Mouse (Mus musculus) lung, adult 18-20 months (tissue): ENCODE data around the gene Ptpdc1.

Experiments used
- DNase-seq, 2 experiments: peaks; one replicate each; pipeline ENCODE4 v3.0.0; 2022; ENCODE audit warnings: mixed read lengths in 2 of 2

The Ptpdc1 gene

GRCm38 (mm10) chr13:48545476-48546281, 79.8 kb downstream of the Ptpdc1 start:
- peak; percentile 98 to 99 for DNase-seq

DNA sequence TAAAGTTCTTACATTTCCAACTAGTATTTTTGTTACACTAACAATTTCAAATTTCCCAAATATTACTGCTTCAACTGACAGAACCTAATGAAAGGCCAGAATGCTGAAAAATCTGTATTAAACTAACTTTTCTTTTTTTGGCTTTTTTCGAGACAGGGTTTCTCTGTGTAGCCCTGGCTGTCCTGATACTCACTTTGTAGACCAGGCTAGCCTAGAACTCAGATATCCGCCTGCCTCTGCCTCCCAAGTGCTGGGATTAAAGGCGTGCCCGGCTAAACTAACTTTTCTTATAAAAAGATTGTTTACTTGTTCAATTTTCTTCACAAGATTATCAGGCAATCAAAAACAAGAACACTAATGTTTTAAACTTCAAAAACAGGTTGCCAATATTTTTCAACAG, 80.6 kb downstream of the Ptpdc1 start:
- DNase-seq = no peak

GRCm38 (mm10) chr13:48544391-48544790, 81.1 kb downstream of the Ptpdc1 start:
- DNase-seq = no peak

DNA sequence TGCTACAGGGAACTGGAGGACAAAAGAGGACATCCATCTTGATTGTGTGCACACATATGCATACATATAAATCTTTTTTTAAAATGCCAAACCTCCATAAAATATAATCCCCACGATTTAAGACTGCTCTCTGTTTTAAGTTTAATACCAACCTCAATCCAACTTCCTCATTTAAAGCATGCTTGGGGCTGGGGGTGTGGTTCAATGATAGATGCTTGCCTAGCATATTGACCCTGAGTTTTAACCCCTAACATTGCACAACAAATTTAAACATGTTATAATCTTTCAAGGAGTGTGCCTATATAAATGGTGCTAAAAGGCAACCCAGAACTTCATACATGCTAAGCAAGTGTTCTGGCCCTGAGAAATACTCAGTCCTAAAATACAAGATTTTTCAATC, 85.0 kb downstream of the Ptpdc1 start:
- DNase-seq = no peak

DNA sequence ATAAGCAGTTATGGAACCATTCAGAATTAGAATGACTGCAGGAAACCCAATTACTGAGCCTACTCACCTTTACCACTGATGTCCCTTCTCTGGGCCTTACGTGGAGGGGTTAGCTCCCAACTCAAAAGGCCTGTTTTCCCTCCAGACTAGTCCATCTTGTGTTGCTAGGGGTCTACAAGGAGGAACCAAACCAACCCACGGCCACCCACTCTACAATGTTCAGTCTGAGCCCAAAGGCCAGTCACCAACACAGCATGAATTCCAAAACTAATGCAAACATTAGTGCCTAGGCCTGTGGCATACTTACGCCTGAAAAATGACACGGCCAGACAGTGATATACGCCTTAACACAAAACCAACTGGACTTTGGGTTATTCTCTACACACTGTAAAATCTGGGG, 92.0 kb downstream of the Ptpdc1 start:
- no peak for DNase-seq

DNA sequence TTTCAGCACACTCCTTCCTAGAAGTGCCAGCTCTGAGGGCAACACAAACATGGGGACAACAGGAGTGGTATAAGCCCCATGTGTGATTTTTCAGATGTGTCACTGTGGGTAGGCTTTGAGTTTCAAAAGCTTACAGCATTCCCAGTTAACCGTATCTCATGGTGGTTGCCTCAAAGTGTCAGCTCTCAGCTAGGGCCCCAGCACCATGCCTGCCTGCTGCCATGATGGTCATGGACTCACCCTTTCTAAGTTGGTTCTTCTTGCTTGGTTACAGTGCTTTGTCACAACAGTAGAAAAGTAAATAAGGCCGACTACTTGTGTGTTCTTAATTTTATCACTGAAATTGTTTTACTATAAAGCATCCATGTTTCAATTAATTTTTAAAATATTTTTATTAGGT, 94.0 kb downstream of the Ptpdc1 start:
- DNase-seq = no peak

DNA sequence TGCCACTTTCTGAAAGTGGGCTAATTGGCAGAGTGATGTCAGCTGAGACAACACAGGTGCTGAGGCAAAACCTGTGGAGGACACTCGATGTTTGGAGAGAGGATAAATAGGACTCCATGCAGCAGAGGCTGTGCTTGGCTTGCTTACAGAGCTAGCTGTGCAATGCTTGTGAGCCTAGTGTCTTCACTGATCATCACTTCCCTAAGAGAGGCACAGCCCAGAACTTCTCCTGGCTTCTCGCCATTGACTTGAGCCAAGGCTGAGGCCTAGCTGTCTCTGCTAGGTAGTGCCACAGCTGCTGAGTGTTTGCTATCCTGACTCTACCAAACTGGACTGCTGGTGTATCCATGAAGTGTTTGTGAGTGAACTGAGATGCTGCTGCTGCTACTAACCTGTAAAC, 94.8 kb downstream of the Ptpdc1 start:
- peak; percentile 49 to 52 for DNase-seq

DNA sequence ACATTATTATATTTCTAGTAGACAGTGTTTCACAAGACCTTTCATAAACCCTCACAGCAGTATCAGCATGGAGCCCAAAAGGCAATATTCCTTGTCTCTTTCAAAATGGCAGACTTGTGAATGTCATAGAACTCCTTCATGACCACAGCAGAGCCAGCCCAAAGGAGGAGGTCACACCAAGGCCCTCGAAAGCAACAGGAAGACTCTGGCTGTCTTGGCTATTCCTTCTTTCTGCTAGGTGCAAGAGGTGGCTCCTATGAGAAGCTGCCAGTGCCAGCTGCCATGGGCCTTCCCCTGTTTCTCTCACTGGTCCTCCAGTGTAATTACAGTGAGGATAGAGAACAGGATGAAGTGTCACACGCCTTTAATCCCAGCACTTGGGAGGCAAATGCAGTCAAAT, 96.4 kb downstream of the Ptpdc1 start:
- no peak for DNase-seq

DNA sequence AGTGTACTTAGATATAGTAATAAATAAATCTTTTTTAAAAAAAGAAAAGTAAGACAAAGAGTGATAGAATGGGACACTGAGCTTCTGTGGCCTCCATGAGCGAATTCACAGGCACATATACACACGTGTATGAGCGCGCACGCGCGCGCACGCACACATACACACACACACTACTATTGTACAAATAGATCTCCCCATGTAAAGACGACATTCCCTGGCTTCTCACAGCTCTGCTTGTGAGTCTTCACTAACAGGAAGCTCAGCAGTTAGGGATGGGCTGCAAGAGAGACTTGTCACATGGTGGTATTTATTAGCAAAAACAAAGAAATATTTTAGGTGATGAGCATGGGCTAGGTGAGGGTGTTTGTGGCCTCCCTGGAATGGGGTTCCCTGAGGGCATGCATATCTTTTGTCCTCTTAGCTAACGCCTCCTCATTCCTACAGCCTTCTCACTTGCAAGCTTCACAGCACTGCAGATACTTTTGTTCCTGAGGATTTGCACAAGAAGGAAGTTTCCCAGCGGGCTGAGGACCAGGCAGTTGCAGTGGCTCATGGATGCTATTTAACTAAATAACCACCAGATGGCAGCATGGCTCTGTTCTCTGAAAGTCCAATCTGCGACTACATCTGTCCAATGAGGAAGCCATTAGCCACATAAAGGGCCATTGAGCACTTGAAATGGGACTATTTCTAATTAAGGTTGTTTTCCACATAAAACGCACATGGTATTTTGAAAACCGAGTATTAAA, 97.2 kb downstream of the Ptpdc1 start:
- DNase-seq = peak; percentile 54 to 73
